Mouse (Mus musculus) kidney, embryonic 14.5 days (tissue): ENCODE measurements around the gene Mfsd14b. TPM values are rescaled to one million over a fixed set of nuclear protein-coding genes. Genes with fewer than 3 reads are reported as not detected.
A peak's percentile ranks its signal among the peaks of the same experiment; 100 is the strongest.

Experiments used
- ATAC-seq: fragments of 200-750 bp; cut with Nextera tagmentation; 2 replicates; pipeline ENCODE4 v1.8.0; 2017; ENCODE audit warnings: moderate number of reproducible peaks, mild to moderate bottlenecking, moderate TSS enrichment, moderate library complexity; ENCODE audit not compliant: low FRiP score, low TSS enrichment
- H3K27ac ChIP-seq: fragments of 300-500 bp; sonication (generic); 2 replicates; pipeline ENCODE4 v1.5.1; 2014; ENCODE audit warnings: low read depth, mild to moderate bottlenecking, low read length, moderate library complexity, mixed read lengths
- H3K27me3 ChIP-seq: fragments of 300-500 bp; sonication (generic); 2 replicates; pipeline ENCODE4 v1.6.1; 2014; ENCODE audit warnings: mild to moderate bottlenecking, low read length; ENCODE audit not compliant: control insufficient read depth, insufficient read depth
- H3K36me3 ChIP-seq: fragments of 300-500 bp; sonication (generic); 2 replicates; pipeline ENCODE4 v1.6.1; 2014; ENCODE audit warnings: low read length, mixed read lengths; ENCODE audit not compliant: control insufficient read depth, insufficient read depth
- H3K4me1 ChIP-seq: fragments of 300-500 bp; sonication (generic); 2 replicates; pipeline ENCODE4 v1.6.1; 2014; ENCODE audit warnings: low read length, mixed read lengths; ENCODE audit not compliant: control insufficient read depth, insufficient read depth
- H3K4me2 ChIP-seq: fragments of 300-500 bp; sonication (generic); replicated peaks from 2 replicates; pipeline ENCODE4 v1.6.1; 2014; ENCODE audit warnings: low read depth, mild to moderate bottlenecking, low read length
- H3K4me3 ChIP-seq: fragments of 300-500 bp; sonication (generic); 2 replicates; pipeline ENCODE4 v1.5.1; 2014; ENCODE audit warnings: mild to moderate bottlenecking, low read length
- H3K9ac ChIP-seq: fragments of 300-500 bp; sonication (generic); 2 replicates; pipeline ENCODE4 v1.6.1; 2014; ENCODE audit warnings: low read depth, mild to moderate bottlenecking, low read length, moderate library complexity
- H3K9me3 ChIP-seq: fragments of 300-500 bp; sonication (generic); 2 replicates; pipeline ENCODE4 v1.6.1; 2016; ENCODE audit warnings: low read length; ENCODE audit not compliant: control insufficient read depth
- WGBS: fragments of 180-500 bp; shearing (Covaris S2); extraction: QIAGEN DNeasy Blood & Tissue Kit; methylation state at CpG from one replicate; pipeline ENCODE4 v1.1.7; 2014; 5-methylcytosine and 5-hydroxymethylcytosine counted together
- polyA plus RNA-seq: library from polyadenylated mRNA; unstranded; fragments of >200 nt; fragmentation: Nextera tagmentation; extraction: Ambion mirVana; gene quantifications from 2 replicates; pipeline ENCODE4 v1.2.1, GENCODE M21; 2014

Mfsd14b gene
- polyA plus RNA-seq, result 37.9 and 50.3 TPM in 2 replicates

DNA sequence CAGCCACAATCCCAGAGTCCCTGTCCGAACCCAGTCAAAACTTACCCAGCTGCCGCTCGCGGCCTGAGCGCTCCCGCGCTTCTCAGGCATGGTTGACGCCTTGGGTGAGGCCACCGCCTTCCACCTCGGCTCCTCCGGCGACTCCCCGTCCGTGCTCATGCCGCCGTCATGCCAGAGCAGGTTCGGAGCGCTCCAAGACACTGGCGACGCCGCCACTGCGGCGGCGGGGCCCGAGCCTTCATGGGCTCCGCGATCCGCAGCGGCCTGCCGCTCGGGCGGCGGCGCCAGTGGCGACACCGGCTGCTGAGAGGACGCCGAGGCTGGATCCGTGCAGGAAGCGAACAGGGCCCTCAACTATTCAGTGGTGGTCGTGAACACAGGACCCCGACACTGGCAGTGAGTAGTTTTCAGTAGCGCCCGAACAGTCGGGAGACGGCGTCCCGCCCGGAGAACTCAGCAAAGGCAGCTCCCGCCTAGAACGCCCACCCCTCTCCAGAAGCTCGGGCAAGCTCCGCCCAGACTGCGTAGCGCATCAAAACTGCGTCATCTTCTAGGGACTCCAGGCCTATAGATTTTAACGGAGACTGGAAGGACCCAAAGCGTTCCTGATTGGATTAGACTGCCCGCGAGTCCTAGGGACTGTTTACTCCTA lies at the start of gene Mfsd14b:
Gene Mfsd14b (minus strand): TSS at position 517 of the 652 bp plus-strand sequence.
- WGBS, result 0% methylated on average over 60 of the region's 60 CpGs
- peaks cover 2% of the 10 kb centered on the region; the same call in 1 of the 2 replicates for H3K9me3 ChIP-seq
- ATAC-seq, result peak; percentile 100
- H3K27me3 ChIP-seq, result no peaks in the 10 kb centered on the region
- H3K4me2 ChIP-seq, result peak within 1 kb of the TSS; percentile 68
- H3K9ac ChIP-seq, result peak within 1 kb of the TSS; percentile 70
- H3K27ac ChIP-seq, result peak within 1 kb of the TSS; percentile 84
- H3K4me1 ChIP-seq, result no peaks in the 10 kb centered on the region
- peak within 1 kb of the TSS; percentile 82 for H3K4me3 ChIP-seq
- H3K36me3 ChIP-seq, result no peaks in the 10 kb centered on the region

DNA sequence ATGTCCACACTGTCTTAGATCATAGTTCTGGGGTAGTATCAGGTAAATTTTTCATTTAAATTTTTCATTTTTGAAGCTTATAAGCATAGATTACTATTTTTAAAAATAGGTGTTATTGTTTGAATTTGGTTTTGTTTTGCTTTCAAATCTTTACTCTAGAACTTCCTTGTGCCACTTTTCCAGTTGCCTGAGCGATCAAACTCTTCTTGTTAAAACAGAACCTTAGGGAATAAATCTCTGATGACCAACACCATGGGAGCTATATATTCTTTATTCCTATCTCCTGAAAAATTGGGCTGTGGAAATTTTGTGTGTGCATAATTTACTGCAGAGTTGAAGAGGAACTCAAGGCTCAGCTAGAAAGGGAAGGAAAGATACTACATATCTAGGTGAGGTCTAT lies 37.2 kb upstream of the Mfsd14b start, which contains the start of gene Olfr466:
Gene Olfr466 (plus strand): TSS at position 301 of the 400 bp plus-strand sequence.
- H3K4me1 ChIP-seq, result no peaks in the 10 kb centered on the region
- ATAC-seq, result no peak
- H3K4me2 ChIP-seq, result no peak within 1 kb of the TSS
- no peak within 1 kb of the TSS for H3K27ac ChIP-seq
- no peaks in the 10 kb centered on the region for H3K9me3 ChIP-seq
- no peaks in the 10 kb centered on the region for H3K36me3 ChIP-seq
- no peaks in the 10 kb centered on the region for H3K27me3 ChIP-seq
- no peak within 1 kb of the TSS for H3K9ac ChIP-seq
- WGBS, result 75% methylated on average over 1 of the region's 1 CpGs
- no peak within 1 kb of the TSS for H3K4me3 ChIP-seq

DNA sequence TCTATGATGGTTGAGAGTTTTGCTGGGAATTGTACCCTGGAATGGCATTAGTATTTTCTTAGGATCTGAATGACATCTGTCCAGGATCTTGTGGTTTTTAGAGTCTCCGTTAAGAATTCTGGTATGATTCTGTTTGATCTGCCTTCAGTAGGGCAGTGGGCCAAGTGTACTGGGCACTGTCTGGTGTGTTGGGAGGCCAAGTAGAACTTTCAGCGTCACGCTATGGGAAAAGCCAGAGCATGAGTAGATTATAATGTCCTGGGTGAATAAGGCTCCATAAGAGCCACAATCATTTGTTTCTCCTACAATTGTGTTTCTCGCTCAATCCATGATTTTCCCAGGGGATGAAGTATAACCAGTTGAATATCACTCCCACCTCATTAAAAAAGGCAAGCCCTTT lies 25.0 kb upstream of the Mfsd14b start, which contains the start of gene Olfr465-ps1:
Gene Olfr465-ps1 (plus strand): TSS at position 301 of the 400 bp plus-strand sequence.
- no peak for ATAC-seq
- Histone ChIP-seq H3K9ac (no peak within 1 kb of the TSS), H3K4me2 (no peak within 1 kb of the TSS), H3K4me1 (no peaks in the 10 kb centered on the region), H3K27ac (no peak within 1 kb of the TSS), H3K9me3 (no peaks in the 10 kb centered on the region), H3K36me3 (no peaks in the 10 kb centered on the region), H3K27me3 (no peaks in the 10 kb centered on the region), H3K4me3 (no peak within 1 kb of the TSS)
- WGBS, result 89% methylated on average over 4 of the region's 4 CpGs

DNA sequence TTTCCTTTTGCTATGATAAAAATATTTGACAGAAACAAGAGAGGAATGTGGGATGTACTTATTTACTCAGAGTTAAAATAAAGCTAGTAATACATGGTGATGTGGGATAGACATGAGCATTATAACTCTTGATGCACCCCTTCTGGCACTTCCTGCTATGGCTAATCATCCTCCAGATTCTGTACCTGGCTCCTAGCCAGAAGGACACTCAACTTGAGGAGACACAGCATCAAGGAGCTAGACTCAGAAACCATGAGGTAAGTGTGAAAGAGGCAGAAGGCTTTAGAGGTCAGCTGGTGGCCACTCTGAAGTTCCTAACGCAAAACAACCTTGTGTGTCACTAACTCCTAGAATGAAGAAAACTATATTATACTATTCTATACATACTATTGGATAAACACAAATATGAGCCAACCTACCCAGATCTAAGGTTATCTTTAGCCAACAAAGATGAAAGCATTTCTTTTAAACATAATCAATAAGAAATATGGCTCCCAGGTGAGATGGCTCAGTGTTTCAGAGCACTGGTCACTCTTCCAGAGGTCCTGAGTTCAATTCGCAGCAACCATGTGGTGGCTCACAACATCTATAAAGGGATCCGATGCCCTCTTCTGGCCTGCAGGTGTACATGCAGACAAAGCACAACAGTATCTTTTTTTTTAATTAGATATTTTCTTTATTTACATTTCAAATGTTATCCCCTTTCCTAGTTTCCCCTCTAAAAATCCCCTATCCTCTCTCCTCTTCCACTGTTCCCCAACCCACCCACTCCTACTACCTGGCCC lies 14.5 kb upstream of the Mfsd14b start:
- H3K36me3 ChIP-seq, result no peaks in the 10 kb centered on the region
- H3K27ac ChIP-seq, result no peak overlapping the region
- no peak overlapping the region for H3K4me3 ChIP-seq
- H3K9ac ChIP-seq, result no peak overlapping the region
- H3K9me3 ChIP-seq, result peaks cover 3% of the 10 kb centered on the region; the same call in 1 of the 2 replicates
- no peak overlapping the region for H3K4me2 ChIP-seq
- H3K27me3 ChIP-seq, result no peaks in the 10 kb centered on the region
- WGBS, result 68% methylated on average over 3 of the region's 3 CpGs
- no peak for ATAC-seq
- H3K4me1 ChIP-seq, result no peaks in the 10 kb centered on the region

DNA sequence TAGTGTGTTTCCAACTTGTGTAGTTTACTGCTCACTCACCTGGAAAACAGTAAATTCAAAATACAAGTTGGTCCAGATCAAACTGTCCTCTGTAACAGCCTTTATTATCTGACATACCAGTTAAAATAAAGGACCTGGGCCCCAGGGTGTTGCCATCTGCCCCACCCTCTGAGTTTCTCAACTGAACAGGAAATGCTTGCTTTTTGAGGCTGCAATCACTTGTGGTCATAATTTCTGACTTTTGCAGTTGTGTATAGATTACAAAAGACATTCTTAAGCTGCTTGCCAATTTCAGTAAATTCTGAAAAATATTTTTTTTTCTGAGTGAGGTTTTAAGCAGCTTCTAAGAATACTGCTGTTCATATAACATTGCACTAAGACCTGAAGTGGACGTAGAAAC lies 9.3 kb upstream of the Mfsd14b start:
- H3K4me2 ChIP-seq, result no peak overlapping the region
- WGBS, result 84% methylated on average over 1 of the region's 1 CpGs

DNA sequence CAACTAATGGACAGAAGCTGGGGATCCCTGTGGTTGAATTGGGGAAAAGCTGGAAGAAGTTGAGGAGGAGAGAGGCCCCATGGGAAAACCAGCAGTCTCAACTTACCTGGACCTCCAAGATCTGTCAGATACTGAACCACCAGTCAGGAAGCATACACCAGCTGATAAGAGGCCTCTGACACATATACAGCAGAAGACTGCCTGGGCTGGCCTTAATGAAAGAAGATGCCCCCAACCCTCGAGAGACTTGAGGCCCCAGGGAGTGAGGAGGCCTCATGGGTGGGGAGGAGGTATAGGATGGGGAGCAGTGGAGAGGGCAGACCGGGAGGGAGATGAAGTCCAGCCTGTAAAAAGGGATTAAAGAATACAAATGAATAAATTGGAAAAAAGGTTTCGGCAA lies 8.2 kb upstream of the Mfsd14b start:
- WGBS, result 75% methylated on average over 3 of the region's 3 CpGs
- no peaks in the 10 kb centered on the region for H3K4me1 ChIP-seq
- H3K4me3 ChIP-seq, result no peak overlapping the region
- H3K36me3 ChIP-seq, result no peaks in the 10 kb centered on the region
- H3K4me2 ChIP-seq, result no peak overlapping the region
- H3K9me3 ChIP-seq, result no peaks in the 10 kb centered on the region
- no peak for ATAC-seq
- H3K27me3 ChIP-seq, result no peaks in the 10 kb centered on the region
- no peak overlapping the region for H3K27ac ChIP-seq
- H3K9ac ChIP-seq, result no peak overlapping the region

More for the DNA sequence above, 9.3 kb upstream of the Mfsd14b start:
- no peak overlapping the region for H3K9ac ChIP-seq
- no peak for ATAC-seq
- no peak overlapping the region for H3K4me3 ChIP-seq
- no peaks in the 10 kb centered on the region for H3K27me3 ChIP-seq
- H3K4me1 ChIP-seq, result no peaks in the 10 kb centered on the region
- no peak overlapping the region for H3K27ac ChIP-seq
- peaks cover 2% of the 10 kb centered on the region; the same call in 1 of the 2 replicates for H3K9me3 ChIP-seq
- no peaks in the 10 kb centered on the region for H3K36me3 ChIP-seq

DNA sequence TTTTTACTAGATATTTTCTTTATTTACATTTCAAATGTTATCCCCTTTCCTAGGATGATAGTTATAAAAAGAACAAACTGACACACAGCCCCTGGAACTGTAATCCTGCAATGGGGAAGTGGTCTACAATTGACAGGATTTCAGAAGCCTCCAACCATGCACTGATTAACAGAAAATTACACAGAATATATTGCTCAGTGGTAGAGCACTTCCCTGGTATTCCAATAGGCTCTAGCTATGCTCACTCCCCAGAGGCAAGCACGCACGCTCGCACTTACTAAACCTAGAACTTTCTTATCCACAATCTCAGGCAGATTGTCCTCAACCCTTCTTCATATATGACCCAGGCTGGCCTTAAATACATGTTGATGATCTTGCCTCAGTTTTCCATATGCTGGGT lies 464 bp upstream of the Mfsd14b start:
- 55% methylated on average over 3 of the region's 3 CpGs for WGBS

DNA sequence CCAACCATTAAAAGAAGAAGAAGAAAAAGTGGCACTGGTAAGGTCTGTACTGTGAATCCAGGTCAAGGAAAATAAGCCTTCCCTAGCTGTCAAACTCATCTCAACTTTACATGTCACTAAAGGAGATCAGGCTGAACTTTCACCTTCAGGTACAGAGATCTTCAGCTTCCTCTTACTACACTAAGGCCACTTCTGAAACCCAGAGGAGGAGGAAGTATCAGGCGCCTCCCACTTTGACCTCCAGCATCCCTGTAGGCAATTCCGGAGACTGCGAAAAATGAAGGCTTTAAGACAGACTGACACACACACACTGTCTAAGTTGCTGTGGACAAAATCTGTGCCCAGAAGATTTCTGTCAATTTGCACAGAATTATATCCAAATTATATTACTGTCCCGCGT lies 814 bp downstream of the Mfsd14b start:
- Histone ChIP-seq H3K4me2 (peak overlapping the region; percentile 68), H3K4me1 (no peaks in the 10 kb centered on the region), H3K36me3 (no peaks in the 10 kb centered on the region), H3K4me3 (peak overlapping the region; percentile 82), H3K27me3 (no peaks in the 10 kb centered on the region), H3K9ac (peak overlapping the region; percentile 70), H3K9me3 (peaks cover 4% of the 10 kb centered on the region; the same call in 1 of the 2 replicates), H3K27ac (peak overlapping the region; percentile 84; the same call in 1 of the 2 replicates)
- peak; percentile 28; the same call in 1 of the 2 replicates for ATAC-seq
- WGBS, result under 1% methylated on average over 5 of the region's 5 CpGs

More for the DNA sequence above, 464 bp upstream of the Mfsd14b start:
- H3K36me3 ChIP-seq, result no peaks in the 10 kb centered on the region
- H3K4me1 ChIP-seq, result no peaks in the 10 kb centered on the region
- H3K27me3 ChIP-seq, result no peaks in the 10 kb centered on the region
- H3K27ac ChIP-seq, result no peak overlapping the region; the same call in 1 of the 2 replicates
- peak overlapping the region; percentile 70; the same call in 1 of the 2 replicates for H3K9ac ChIP-seq
- peak overlapping the region; percentile 82 for H3K4me3 ChIP-seq
- ATAC-seq, result peak; percentile 17; the same call in 1 of the 2 replicates
- H3K4me2 ChIP-seq, result peak overlapping the region; percentile 38
- H3K9me3 ChIP-seq, result no peaks in the 10 kb centered on the region
